Mouse (Mus musculus) intestine, embryonic 14.5 days (tissue): ENCODE data around the gene Rcor3. TPM values are rescaled to one million over a fixed set of nuclear protein-coding genes. Genes with fewer than 3 reads are reported as not detected.

Experiments
- ATAC-seq: fragments of 200-750 bp; cut with Nextera tagmentation; replicated peaks from 2 replicates; pipeline ENCODE4 v1.8.0; 2017; ENCODE audit warnings: low read depth, moderate number of reproducible peaks, moderate TSS enrichment, moderate library complexity; ENCODE audit not compliant: low FRiP score, low TSS enrichment
- DNase-seq: peaks from one replicate; pipeline ENCODE4 v3.0.0-alpha.2; 2018; ENCODE audit warnings: low spot score
- H3K27ac ChIP-seq: fragments of 300-500 bp; sonication (generic); 2 replicates; pipeline ENCODE4 v1.5.1; 2014; ENCODE audit warnings: low read depth, mild to moderate bottlenecking, control low read depth
- H3K27me3 ChIP-seq: fragments of 300-500 bp; sonication (generic); replicated peaks from 2 replicates; pipeline ENCODE4 v1.6.1; 2014; ENCODE audit warnings: low read length, control low read depth; ENCODE audit not compliant: control insufficient read depth, insufficient read depth
- H3K36me3 ChIP-seq: fragments of 300-500 bp; sonication (generic); 2 replicates; pipeline ENCODE4 v1.6.1; 2014; ENCODE audit warnings: low read length, control low read depth; ENCODE audit not compliant: control insufficient read depth, insufficient read depth
- H3K4me1 ChIP-seq: fragments of 300-500 bp; sonication (generic); replicated peaks from 2 replicates; pipeline ENCODE4 v1.6.1; 2014; ENCODE audit warnings: low read length, control low read depth, mixed read lengths; ENCODE audit not compliant: control insufficient read depth, insufficient read depth
- H3K4me2 ChIP-seq: fragments of 300-500 bp; sonication (generic); 2 replicates; pipeline ENCODE4 v1.6.1; 2014; ENCODE audit warnings: low read length
- H3K4me3 ChIP-seq: fragments of 300-500 bp; sonication (generic); 2 replicates; pipeline ENCODE4 v1.5.1; 2014; ENCODE audit warnings: low read depth, low read length, control low read depth, mixed read lengths
- H3K9ac ChIP-seq: fragments of 300-500 bp; sonication (generic); 2 replicates; pipeline ENCODE4 v1.6.1; 2014; ENCODE audit warnings: mild to moderate bottlenecking, low read length
- H3K9me3 ChIP-seq: fragments of 300-500 bp; sonication (generic); 2 replicates; pipeline ENCODE4 v1.6.1; 2016; ENCODE audit warnings: low read length, control low read depth; ENCODE audit not compliant: control insufficient read depth
- WGBS: fragments of 180-500 bp; shearing (Covaris S2); extraction: QIAGEN DNeasy Blood & Tissue Kit; methylation state at CpG from one replicate; pipeline ENCODE4 v1.1.7; 2014; 5-methylcytosine and 5-hydroxymethylcytosine counted together
- polyA plus RNA-seq: library from polyadenylated mRNA; unstranded; fragments of >200 nt; fragmentation: Nextera tagmentation; extraction: Ambion mirVana; gene quantifications from 2 replicates; pipeline ENCODE4 v1.2.1, GENCODE M21; 2014

The Rcor3 gene
- polyA plus RNA-seq, 1 experiment from 2014 or later = 31.1 TPM

- Histone ChIP-seq H3K4me1 (peaks cover 29% of the 10 kb centered on the region), H3K4me2 (no peak overlapping the region), H3K27ac (no peak overlapping the region), H3K4me3 (no peak overlapping the region), H3K9me3 (peaks cover 9% of the 10 kb centered on the region), H3K27me3 (no peaks in the 10 kb centered on the region), H3K36me3 (no peaks in the 10 kb centered on the region), H3K9ac (no peak overlapping the region)
- ATAC-seq (no peak), DNase-seq (no peak)
- 92% methylated on average over 2 of the region's 2 CpGs for WGBS
Measured at GRCm38 (mm10) chr1:192081129-192081528, 56.7 kb downstream of the Rcor3 start.

DNA sequence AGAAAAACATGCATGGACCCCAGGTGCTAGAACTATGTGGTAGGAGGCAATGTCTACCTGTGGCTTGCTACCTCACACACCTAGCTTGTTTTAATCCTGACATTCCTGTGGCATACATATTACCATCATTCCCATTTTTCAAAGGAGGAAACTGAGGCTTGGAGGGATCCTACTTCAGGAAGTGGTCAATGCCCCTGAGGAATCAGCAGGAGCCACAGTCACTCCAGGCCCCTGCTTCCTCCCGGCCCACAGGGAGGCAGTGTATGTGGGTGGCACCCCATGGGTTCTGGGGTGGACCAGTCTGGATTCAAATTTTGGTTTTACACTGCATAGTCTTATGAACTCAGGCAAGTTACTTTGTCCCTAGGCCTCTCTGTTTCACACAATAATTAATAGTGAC lies 58.7 kb downstream of the Rcor3 start:
- H3K27ac ChIP-seq = no peak overlapping the region
- H3K36me3 ChIP-seq = no peaks in the 10 kb centered on the region
- WGBS = 90% methylated on average over 1 of the region's 1 CpGs
- no peaks in the 10 kb centered on the region for H3K27me3 ChIP-seq
- DNase-seq (no peak), ATAC-seq (no peak)
- no peak overlapping the region for H3K4me3 ChIP-seq
- no peak overlapping the region for H3K4me2 ChIP-seq
- H3K9ac ChIP-seq = no peak overlapping the region
- H3K9me3 ChIP-seq = peaks cover 9% of the 10 kb centered on the region
- peaks cover 39% of the 10 kb centered on the region for H3K4me1 ChIP-seq

DNA sequence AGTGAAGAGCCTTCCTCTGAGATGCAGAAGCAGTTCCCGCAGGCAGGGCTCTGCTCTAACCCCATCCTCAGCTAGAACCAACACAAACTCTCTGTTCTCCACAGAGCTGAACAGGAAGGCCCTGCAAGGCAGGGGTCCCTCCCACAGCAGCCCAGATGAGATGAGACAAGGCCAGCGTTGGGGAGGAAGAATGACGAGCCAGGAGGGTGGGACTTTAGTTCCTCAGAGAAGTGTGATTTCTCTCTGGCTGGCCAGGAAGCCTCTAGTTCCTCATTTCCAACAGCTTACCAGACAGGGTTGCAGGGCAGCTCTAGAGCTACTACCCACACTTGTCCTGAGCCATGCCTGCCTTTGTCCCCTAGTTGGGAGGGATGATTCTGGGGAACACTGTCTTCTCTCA lies 59.5 kb downstream of the Rcor3 start:
- H3K27me3 ChIP-seq = no peaks in the 10 kb centered on the region
- WGBS = 32% methylated on average over 3 of the region's 3 CpGs
- H3K36me3 ChIP-seq = no peaks in the 10 kb centered on the region
- no peak overlapping the region for H3K27ac ChIP-seq
- H3K4me1 ChIP-seq = peaks cover 39% of the 10 kb centered on the region
- no peak overlapping the region for H3K4me3 ChIP-seq
- ATAC-seq (no peak), DNase-seq (no peak)
- no peak overlapping the region for H3K9ac ChIP-seq
- H3K4me2 ChIP-seq = no peak overlapping the region
- H3K9me3 ChIP-seq = peaks cover 9% of the 10 kb centered on the region

DNA sequence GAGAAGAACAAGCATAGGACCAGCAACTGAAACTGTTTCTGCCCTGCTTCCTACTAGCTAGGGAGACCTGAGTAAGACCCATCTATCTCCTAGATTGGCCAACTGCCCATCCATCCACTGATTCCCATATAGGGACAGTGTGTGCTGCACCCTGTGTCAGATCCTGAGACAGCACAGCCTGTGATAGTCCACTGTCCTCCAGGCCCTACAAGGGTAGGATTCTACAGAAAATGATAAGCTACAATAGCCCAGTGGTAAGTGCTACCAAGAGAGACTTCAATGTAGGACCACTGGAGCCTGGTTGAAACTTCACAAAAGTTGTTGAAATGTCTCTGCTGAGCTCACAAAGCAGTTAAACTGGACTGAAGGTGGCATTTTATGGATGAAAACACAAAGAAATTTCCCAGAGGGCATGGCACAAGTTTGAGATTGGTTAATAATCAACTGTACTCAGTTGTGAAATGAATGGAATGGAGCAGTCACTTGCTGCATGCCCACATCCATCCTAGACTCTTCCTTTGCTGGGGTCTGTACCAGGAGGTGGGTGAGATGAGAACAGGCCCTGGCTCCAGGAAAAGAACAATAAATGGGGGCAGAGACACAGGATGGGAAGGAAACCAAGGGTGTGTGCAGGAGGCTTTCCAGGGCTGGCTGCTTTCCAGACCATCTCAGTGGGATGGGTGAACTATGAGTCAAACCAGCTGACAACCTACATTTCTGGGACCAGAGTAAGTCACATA lies 60.9 kb downstream of the Rcor3 start:
- Histone ChIP-seq H3K4me3 (no peak overlapping the region), H3K9me3 (peaks cover 9% of the 10 kb centered on the region), H3K27ac (no peak overlapping the region), H3K9ac (no peak overlapping the region), H3K36me3 (no peaks in the 10 kb centered on the region), H3K4me2 (no peak overlapping the region), H3K27me3 (no peaks in the 10 kb centered on the region), H3K4me1 (peaks cover 42% of the 10 kb centered on the region)
- no peak for DNase-seq
- no peak for ATAC-seq

GRCm38 (mm10) chr1:192076101-192076500 lies 61.8 kb downstream of the Rcor3 start:
- Histone ChIP-seq H3K27me3 (no peaks in the 10 kb centered on the region), H3K36me3 (no peaks in the 10 kb centered on the region), H3K4me3 (no peak overlapping the region), H3K9me3 (0 out of 2 replicates have a peak, but pooled peaks cover 3% of the 10 kb centered on the region), H3K4me2 (no peak overlapping the region), H3K27ac (no peak overlapping the region), H3K9ac (no peak overlapping the region), H3K4me1 (peaks cover 44% of the 10 kb centered on the region)
- WGBS = 44% methylated on average over 4 of the region's 4 CpGs
- DNase-seq (no peak), ATAC-seq (no peak)

DNA sequence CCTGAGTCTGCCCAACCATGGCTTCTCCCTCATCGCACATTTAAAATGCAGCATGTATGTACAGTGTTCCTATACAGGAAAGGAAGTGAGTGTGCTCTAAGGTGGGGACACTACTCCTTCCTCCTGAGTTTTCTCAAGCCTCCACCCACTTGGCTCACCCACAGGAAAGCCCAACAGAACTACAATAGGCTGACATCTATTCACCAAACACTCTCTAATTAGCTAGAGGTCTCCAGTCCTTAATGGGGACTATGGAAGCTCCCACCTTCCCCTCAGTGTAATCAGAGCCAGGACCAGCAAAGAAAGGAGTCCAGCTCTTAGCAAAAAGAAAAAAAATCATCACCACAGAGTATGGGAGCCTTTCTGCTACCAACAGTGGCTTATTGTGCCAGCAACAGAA lies 63.0 kb downstream of the Rcor3 start:
- Histone ChIP-seq H3K4me1 (peaks cover 56% of the 10 kb centered on the region), H3K27ac (no peak overlapping the region), H3K9ac (no peak overlapping the region), H3K4me3 (no peak overlapping the region), H3K9me3 (no peaks in the 10 kb centered on the region), H3K27me3 (no peaks in the 10 kb centered on the region), H3K36me3 (no peaks in the 10 kb centered on the region), H3K4me2 (no peak overlapping the region)
- no peak for ATAC-seq
- DNase-seq = no peak
- WGBS = 44% methylated on average over 1 of the region's 1 CpGs

- no peaks in the 10 kb centered on the region for H3K9me3 ChIP-seq
- no peak overlapping the region for H3K4me2 ChIP-seq
- ATAC-seq (no peak), DNase-seq (no peak)
- no peaks in the 10 kb centered on the region for H3K36me3 ChIP-seq
- peaks cover 41% of the 10 kb centered on the region for H3K4me1 ChIP-seq
- no peak overlapping the region for H3K9ac ChIP-seq
- H3K4me3 ChIP-seq = no peak overlapping the region
- 76% methylated on average over 1 of the region's 1 CpGs for WGBS
- no peaks in the 10 kb centered on the region for H3K27me3 ChIP-seq
- H3K27ac ChIP-seq = no peak overlapping the region
Measured at GRCm38 (mm10) chr1:192072426-192072825, 65.4 kb downstream of the Rcor3 start.

DNA sequence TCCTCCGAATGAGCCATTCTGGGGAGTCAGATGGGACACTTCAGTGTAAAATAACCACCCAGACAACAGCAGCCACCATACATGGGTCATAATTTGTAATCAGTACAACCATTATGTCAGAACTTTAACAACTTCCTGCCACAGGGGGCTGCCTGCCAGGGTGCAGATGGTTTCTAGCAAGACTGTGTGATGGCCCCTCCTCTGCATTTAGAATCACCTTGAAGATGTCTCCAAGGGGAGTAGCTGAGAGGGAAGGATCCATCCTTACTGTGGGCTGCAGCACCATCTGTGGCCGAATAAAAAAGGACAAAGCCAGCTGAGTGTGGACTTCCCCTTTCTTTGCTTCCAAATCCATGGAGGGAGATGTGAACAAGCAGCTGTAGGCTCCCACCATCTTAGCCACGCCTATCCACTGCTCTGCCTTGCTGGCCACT lies 67.2 kb downstream of the Rcor3 start:
- peak overlapping the region; percentile 65; the same call in 1 of the 2 replicates for H3K27ac ChIP-seq
- no peak overlapping the region for H3K9ac ChIP-seq
- 38% methylated on average over 3 of the region's 3 CpGs for WGBS

More for the DNA sequence above, 67.2 kb downstream of the Rcor3 start:
- H3K4me2 ChIP-seq = peak overlapping the region; percentile 34
- peaks cover 15% of the 10 kb centered on the region for H3K36me3 ChIP-seq
- no peak overlapping the region for H3K4me3 ChIP-seq
- H3K9me3 ChIP-seq = no peaks in the 10 kb centered on the region
- peak; percentile 40; the same call in 1 of the 2 replicates for ATAC-seq
- peak; percentile 63 for DNase-seq
- peaks cover 26% of the 10 kb centered on the region for H3K4me1 ChIP-seq
- H3K27me3 ChIP-seq = no peaks in the 10 kb centered on the region
